Mouse (Mus musculus) brown adipose tissue, adult 24 weeks (tissue): ENCODE data around the gene Olfr1289. TPM values are rescaled to one million over a fixed set of nuclear protein-coding genes. Genes with fewer than 3 reads are reported as not detected.

ENCODE experiments used
- H3K27ac ChIP-seq: fragments of 200-500 bp; replicated peaks from 2 replicates; pipeline ENCODE4 v1.5.1; 2012; ENCODE audit warnings: low read depth, mild to moderate bottlenecking, low read length
- H3K4me1 ChIP-seq: fragments of 200-500 bp; 2 replicates; pipeline ENCODE4 v1.6.1; 2012; ENCODE audit warnings: low read length, mixed read lengths; ENCODE audit not compliant: control insufficient read depth, insufficient read depth, insufficient read length
- H3K4me3 ChIP-seq: fragments of 200-500 bp; 2 replicates; pipeline ENCODE4 v1.5.1; 2012; ENCODE audit warnings: low read depth, mild to moderate bottlenecking, low read length, moderate library complexity; ENCODE audit not compliant: insufficient read depth
- polyA plus RNA-seq: library from polyadenylated mRNA; stranded (reverse); fragments of >200 nt; gene quantifications from 2 replicates; pipeline ENCODE4 v1.2.4, GENCODE M21; 2012; ENCODE audit not compliant: missing spikeins, insufficient read depth, insufficient read length

Olfr1289 gene
- polyA plus RNA-seq: not detected in 2 replicates

- Histone ChIP-seq H3K27ac (no peak within 1 kb of the TSS), H3K4me1 (no peaks in the 10 kb centered on the region), H3K4me3 (no peak within 1 kb of the TSS)
Measured at GRCm38 (mm10) chr2:111480519-111480918, at the start of gene Olfr1289. TSS of gene Olfr1289 (plus strand) at chr2:111480819.

GRCm38 (mm10) chr2:111448842-111449241 lies 31.8 kb upstream of the Olfr1289 start, which contains the start of gene Olfr1287:
TSS of gene Olfr1287 (plus strand) at chr2:111449142.
- H3K4me1 ChIP-seq: no peaks in the 10 kb centered on the region
- no peak within 1 kb of the TSS for H3K4me3 ChIP-seq
- H3K27ac ChIP-seq: no peak within 1 kb of the TSS

GRCm38 (mm10) chr2:111473801-111474200 lies 6.8 kb upstream of the Olfr1289 start, which contains the start of gene Olfr1288:
TSS of gene Olfr1288 (plus strand) at chr2:111474101.
- Histone ChIP-seq H3K27ac (no peak within 1 kb of the TSS), H3K4me1 (no peaks in the 10 kb centered on the region), H3K4me3 (no peak within 1 kb of the TSS)

GRCm38 (mm10) chr2:111493729-111494128 lies 13.1 kb downstream of the Olfr1289 start, which contains the start of gene Olfr1290:
TSS of gene Olfr1290 (minus strand) at chr2:111493829.
- Histone ChIP-seq H3K4me1 (no peaks in the 10 kb centered on the region), H3K27ac (no peak within 1 kb of the TSS), H3K4me3 (no peak within 1 kb of the TSS)

GRCm38 (mm10) chr2:111496880-111497279 lies 16.3 kb downstream of the Olfr1289 start, which contains the start of gene Olfr1291-ps1:
TSS of gene Olfr1291-ps1 (plus strand) at chr2:111497180.
- no peaks in the 10 kb centered on the region for H3K4me1 ChIP-seq
- H3K4me3 ChIP-seq: no peak within 1 kb of the TSS
- H3K27ac ChIP-seq: no peak within 1 kb of the TSS

GRCm38 (mm10) chr2:111517451-111517850 lies 36.8 kb downstream of the Olfr1289 start:
- H3K4me1 ChIP-seq: no peaks in the 10 kb centered on the region
- no peak overlapping the region for H3K4me3 ChIP-seq
- no peak overlapping the region for H3K27ac ChIP-seq

- Histone ChIP-seq H3K4me3 (no peak within 1 kb of the TSS), H3K27ac (no peak within 1 kb of the TSS), H3K4me1 (no peaks in the 10 kb centered on the region)
Measured at GRCm38 (mm10) chr2:111524903-111525302, 44.3 kb downstream of the Olfr1289 start, which contains the start of gene Olfr1293-ps. TSS of gene Olfr1293-ps (plus strand) at chr2:111525203.

Other genes with a start within 250 kb of the Olfr1289 start
- gene Olfr1275, start 245.5 kb upstream of the Olfr1289 start, polyA plus RNA-seq: not detected in 2 replicates
- not detected in 2 replicates for gene Olfr1276, start 226.3 kb upstream of the Olfr1289 start, polyA plus RNA-seq
- gene Olfr1277, start 206.7 kb upstream of the Olfr1289 start, polyA plus RNA-seq: not detected in 2 replicates
- not detected in 2 replicates for gene Olfr1278, start 190.7 kb upstream of the Olfr1289 start, polyA plus RNA-seq
- not detected in 2 replicates for gene Olfr1279, start 180.2 kb upstream of the Olfr1289 start, polyA plus RNA-seq
- gene Olfr1280, start 166.8 kb upstream of the Olfr1289 start, polyA plus RNA-seq: not detected in 2 replicates
- gene Olfr1281, start 154.3 kb upstream of the Olfr1289 start, polyA plus RNA-seq: not detected in 2 replicates
- gene Olfr1282, start 144.7 kb upstream of the Olfr1289 start, polyA plus RNA-seq: not detected in 2 replicates
- gene Olfr1283, start 114.0 kb upstream of the Olfr1289 start, polyA plus RNA-seq: not detected in 2 replicates
- not detected in 2 replicates for gene Olfr1284, start 105.3 kb upstream of the Olfr1289 start, polyA plus RNA-seq
- not detected in 2 replicates for gene Olfr1286, start 57.7 kb upstream of the Olfr1289 start, polyA plus RNA-seq
- gene Olfr1287, start 31.7 kb upstream of the Olfr1289 start, polyA plus RNA-seq: not detected in 2 replicates
- gene Olfr1288, start 6.7 kb upstream of the Olfr1289 start, polyA plus RNA-seq: not detected in 2 replicates
- gene Olfr1290, start 13.0 kb downstream of the Olfr1289 start, polyA plus RNA-seq: not detected in 2 replicates
- not detected in 2 replicates for gene Olfr1291-ps1, start 16.4 kb downstream of the Olfr1289 start, polyA plus RNA-seq
- gene Olfr1293-ps, start 44.4 kb downstream of the Olfr1289 start, polyA plus RNA-seq: not detected in 2 replicates
- not detected in 2 replicates for gene Olfr1294, start 59.5 kb downstream of the Olfr1289 start, polyA plus RNA-seq
- gene Olfr1295, start 88.9 kb downstream of the Olfr1289 start, polyA plus RNA-seq: not detected in 2 replicates
- not detected in 2 replicates for gene Olfr1297, start 145.7 kb downstream of the Olfr1289 start, polyA plus RNA-seq
- gene Olfr1298, start 168.4 kb downstream of the Olfr1289 start, polyA plus RNA-seq: not detected in 2 replicates
- gene Olfr1299, start 180.6 kb downstream of the Olfr1289 start, polyA plus RNA-seq: not detected in 2 replicates